In genomic region chrX:102189581-102189980, GRCm38 (mm10) we compare ENCODE assay signal across 8 mouse cellular contexts. TPM values are rescaled to one million over a fixed set of nuclear protein-coding genes. Genes with fewer than 3 reads are reported as not detected.
DNase-seq lines count a peak whose midpoint lies in the region; ATAC-seq and TF ChIP-seq lines count a peak whose summit lies in the region.

No protein-coding gene starts in this region.

- no peak for TF ChIP-seq POLR2A in heart, adult 2 months (IDR thresholded peaks at IDR 0.05; ENCODE audit: insufficient read depth, low read depth, low read length)
- TF ChIP-seq POLR2A in limb, embryonic 14.5 days (IDR thresholded peaks at IDR 0.05; ENCODE audit: borderline replicate concordance, extremely low read depth, insufficient read depth, insufficient read length): no peak

- H3K9me3 ChIP-seq in neural tube, embryonic 12.5 days: no peaks in the 10 kb centered on the region
- H3K9me3 ChIP-seq in limb, embryonic 14.5 days (ENCODE audit: control insufficient read depth, low read length): no peaks in the 10 kb centered on the region

- WGBS in heart, adult 2 months: 41% methylated on average over 5 of the region's 5 CpGs
- 59% methylated on average over 5 of the region's 5 CpGs for WGBS in neural tube, embryonic 12.5 days
- WGBS in limb, embryonic 14.5 days: 46% methylated on average over 5 of the region's 5 CpGs

- H3K9ac ChIP-seq in heart, adult 2 months (ENCODE audit: low read depth, low read length): no peak overlapping the region
- H3K9ac ChIP-seq in neural tube, embryonic 12.5 days: no peak overlapping the region
- no peak overlapping the region for H3K9ac ChIP-seq in limb, embryonic 14.5 days (ENCODE audit: low read depth, low read length, severe bottlenecking)

- no peak for ATAC-seq in neural tube, embryonic 12.5 days (ENCODE audit: low FRiP score, low read depth)
- ATAC-seq in limb, embryonic 14.5 days (ENCODE audit: low FRiP score, low read depth): 0 out of 2 replicates have a peak, but pooled peaks have one; percentile 7

- no peak for DNase-seq in heart, adult 2 months
- no peak for DNase-seq in heart, adult 8-10 months (ENCODE audit: low spot score)
- no peak for DNase-seq in neural tube, embryonic 10.5 days (ENCODE audit: extremely low spot score, low spot score)
- DNase-seq in limb, embryonic 14.5 days (ENCODE audit: low spot score): no peak
- no peak for DNase-seq in c-Kit-positive CD71-positive TER-119-positive erythroid progenitor cells, embryonic 14.5 days (ENCODE audit: low spot score)
- DNase-seq in spleen, adult 18-20 months: no peak
- DNase-seq in spleen, postnatal 14 days (ENCODE audit: low spot score in 2 of 2): no peak

- H3K79me2 ChIP-seq in heart, adult 2 months (replicated peaks; ENCODE audit: control insufficient read depth, insufficient read depth, low read length): no peaks in the 10 kb centered on the region; the same call in 1 of the 2 replicates

- no peak for TF ChIP-seq EP300 in heart, adult 2 months (IDR thresholded peaks at IDR 0.05; ENCODE audit: insufficient read depth, low read depth, low read length)

- intact Hi-C loops in heart, adult 2 months (cut with DNase I): loop anchor here (1.0 to 5.0 kb wide), 2 partner anchors 32 to 237 kb away; partner anchors contain the start of gene Ercc6l

- H3K4me3 ChIP-seq in heart, adult 2 months: peak overlapping the region; percentile 67; the same call in 1 of the 2 replicates
- no peak overlapping the region for H3K4me3 ChIP-seq in neural tube, embryonic 12.5 days
- H3K4me3 ChIP-seq in limb, embryonic 14.5 days (replicated peaks; ENCODE audit: low read length): no peak overlapping the region

- H3K36me3 ChIP-seq in heart, adult 2 months (ENCODE audit: control insufficient read depth, insufficient read depth, low read length): peaks cover 12% of the 10 kb centered on the region
- H3K36me3 ChIP-seq in neural tube, embryonic 12.5 days: peaks cover 7% of the 10 kb centered on the region; the same call in 1 of the 2 replicates
- H3K36me3 ChIP-seq in limb, embryonic 14.5 days (ENCODE audit: control insufficient read depth, insufficient read depth, low read length): peaks cover 17% of the 10 kb centered on the region

- no peak for TF ChIP-seq CTCF in heart, adult 2 months (IDR thresholded peaks at IDR 0.05)

- peak overlapping the region; percentile 64; the same call in 1 of the 2 replicates for H3K4me2 ChIP-seq in neural tube, embryonic 12.5 days (replicated peaks)
- no peak overlapping the region for H3K4me2 ChIP-seq in limb, embryonic 14.5 days (replicated peaks; ENCODE audit: low read depth, low read length, severe bottlenecking)

- H3K27me3 ChIP-seq in heart, adult 2 months (ENCODE audit: control insufficient read depth, insufficient read depth, low read length): no peaks in the 10 kb centered on the region
- H3K27me3 ChIP-seq in neural tube, embryonic 12.5 days (replicated peaks): 0 out of 2 replicates have a peak, but pooled peaks cover 4% of the 10 kb centered on the region
- no peaks in the 10 kb centered on the region for H3K27me3 ChIP-seq in limb, embryonic 14.5 days (ENCODE audit: control insufficient read depth, insufficient read depth, low read length)

- no peaks in the 10 kb centered on the region for H3K4me1 ChIP-seq in heart, adult 2 months (ENCODE audit: control insufficient read depth, insufficient read depth, low read length)
- H3K4me1 ChIP-seq in neural tube, embryonic 12.5 days: 0 out of 2 replicates have a peak, but pooled peaks cover 5% of the 10 kb centered on the region
- H3K4me1 ChIP-seq in limb, embryonic 14.5 days (ENCODE audit: control insufficient read depth, insufficient read depth, low read length): no peaks in the 10 kb centered on the region

- H3K27ac ChIP-seq in heart, adult 2 months: no peak overlapping the region
- no peak overlapping the region for H3K27ac ChIP-seq in neural tube, embryonic 12.5 days
- no peak overlapping the region for H3K27ac ChIP-seq in limb, embryonic 14.5 days (replicated peaks; ENCODE audit: low read depth, low read length)

RNA-seq across cellular contexts. Expression of gene Rps4x, which starts 0.4 kb away (rescaled TPM):
- 100 to 1,000 TPM; 560 to 757 TPM for total RNA-seq in heart, adult 2 months (2021)
- 348 and 596 TPM in 2 replicates for polyA plus RNA-seq in heart, adult 2 months (2012; rRNA removed)
- total RNA-seq in heart, adult 8-10 months (2022): 100 to 1,000 TPM; 541 to 608 (median 600) TPM
- polyA plus RNA-seq in neural tube, embryonic 12.5 days (2016; fragmentation: Nextera tagmentation; extraction: Ambion mirVana): 429 and 461 TPM in 2 replicates
- 1,357 and 1,784 TPM in 2 replicates for polyA plus RNA-seq in limb, embryonic 14.5 days (2012; rRNA removed)
- 995 and 1,012 TPM in 2 replicates for polyA plus RNA-seq in limb, embryonic 14.5 days (2014; fragmentation: Nextera tagmentation; extraction: Ambion mirVana)

RNA-seq across cellular contexts. Expression of gene Ercc6l, which starts 32.7 kb away (rescaled TPM):
- under 1 TPM; 0.34 to 0.36 TPM for total RNA-seq in heart, adult 2 months (2021)
- 0.10 and 0.23 TPM in 2 replicates for polyA plus RNA-seq in heart, adult 2 months (2012; rRNA removed)
- under 1 TPM; 0.27 to 0.29 (median 0.28) TPM for total RNA-seq in heart, adult 8-10 months (2022)
- 8.7 and 8.8 TPM in 2 replicates for polyA plus RNA-seq in neural tube, embryonic 12.5 days (2016; fragmentation: Nextera tagmentation; extraction: Ambion mirVana)
- 4.5 and 6.1 TPM in 2 replicates for polyA plus RNA-seq in limb, embryonic 14.5 days (2012; rRNA removed)
- 10.9 and 12.0 TPM in 2 replicates for polyA plus RNA-seq in limb, embryonic 14.5 days (2014; fragmentation: Nextera tagmentation; extraction: Ambion mirVana)
